Mouse (Mus musculus) retina, postnatal 1 day (tissue): ENCODE measurements around the gene Gm16181.

Experiments used
- DNase-seq: peaks from one replicate; pipeline ENCODE4 v3.0.0-alpha.2; 2012

Gm16181 gene

GRCm38 (mm10) chr17:35251162-35251719 lies 30.6 kb downstream of the Gm16181 start:
- DNase-seq: no peak

DNA sequence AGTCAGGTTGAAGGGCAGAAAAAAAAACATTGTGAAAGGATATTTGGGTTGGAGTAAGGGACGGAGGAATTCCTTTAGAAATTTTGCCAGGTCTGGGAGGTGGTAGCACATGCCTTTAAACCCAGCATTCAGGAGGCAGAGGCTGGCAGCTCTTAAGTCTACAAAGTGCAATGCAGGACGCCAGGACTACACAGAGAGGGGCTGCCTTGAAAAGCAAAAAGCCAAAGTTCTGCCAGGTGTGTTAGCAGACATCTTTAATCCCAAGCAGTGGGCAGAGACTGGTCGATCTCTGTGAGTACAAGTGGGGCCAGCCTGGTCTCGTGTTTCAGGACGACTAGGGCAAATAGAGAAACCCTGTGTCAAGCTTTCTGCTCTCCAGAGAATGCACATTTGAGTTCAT lies 31.3 kb downstream of the Gm16181 start:
- no peak for DNase-seq

DNA sequence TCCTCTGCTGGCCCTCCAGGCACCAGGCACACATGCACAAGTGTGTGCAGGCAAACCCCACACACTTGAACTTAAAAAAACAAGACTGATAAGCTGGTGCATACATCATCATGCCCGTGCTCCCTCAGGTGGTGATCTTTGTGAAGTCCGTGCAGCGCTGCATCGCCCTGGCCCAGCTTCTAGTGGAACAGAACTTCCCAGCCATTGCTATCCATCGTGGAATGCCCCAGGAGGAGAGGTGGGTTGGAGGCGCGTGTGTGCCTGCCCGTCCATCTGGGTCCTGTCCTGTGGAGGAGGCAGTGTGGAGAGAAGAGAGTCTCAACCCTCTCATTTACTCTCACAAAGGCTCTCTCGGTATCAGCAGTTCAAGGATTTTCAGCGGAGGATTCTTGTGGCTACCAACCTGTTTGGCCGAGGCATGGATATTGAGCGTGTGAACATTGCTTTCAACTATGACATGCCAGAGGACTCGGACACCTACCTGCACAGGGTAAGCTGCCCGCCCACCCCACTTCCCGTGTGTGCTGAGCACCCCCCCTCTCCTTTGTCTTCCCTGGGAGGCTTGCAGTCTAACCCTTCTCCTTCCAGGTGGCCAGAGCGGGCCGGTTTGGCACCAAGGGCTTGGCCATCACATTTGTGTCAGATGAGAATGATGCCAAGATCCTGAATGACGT lies 32.1 kb downstream of the Gm16181 start:
- no peak for DNase-seq

DNA sequence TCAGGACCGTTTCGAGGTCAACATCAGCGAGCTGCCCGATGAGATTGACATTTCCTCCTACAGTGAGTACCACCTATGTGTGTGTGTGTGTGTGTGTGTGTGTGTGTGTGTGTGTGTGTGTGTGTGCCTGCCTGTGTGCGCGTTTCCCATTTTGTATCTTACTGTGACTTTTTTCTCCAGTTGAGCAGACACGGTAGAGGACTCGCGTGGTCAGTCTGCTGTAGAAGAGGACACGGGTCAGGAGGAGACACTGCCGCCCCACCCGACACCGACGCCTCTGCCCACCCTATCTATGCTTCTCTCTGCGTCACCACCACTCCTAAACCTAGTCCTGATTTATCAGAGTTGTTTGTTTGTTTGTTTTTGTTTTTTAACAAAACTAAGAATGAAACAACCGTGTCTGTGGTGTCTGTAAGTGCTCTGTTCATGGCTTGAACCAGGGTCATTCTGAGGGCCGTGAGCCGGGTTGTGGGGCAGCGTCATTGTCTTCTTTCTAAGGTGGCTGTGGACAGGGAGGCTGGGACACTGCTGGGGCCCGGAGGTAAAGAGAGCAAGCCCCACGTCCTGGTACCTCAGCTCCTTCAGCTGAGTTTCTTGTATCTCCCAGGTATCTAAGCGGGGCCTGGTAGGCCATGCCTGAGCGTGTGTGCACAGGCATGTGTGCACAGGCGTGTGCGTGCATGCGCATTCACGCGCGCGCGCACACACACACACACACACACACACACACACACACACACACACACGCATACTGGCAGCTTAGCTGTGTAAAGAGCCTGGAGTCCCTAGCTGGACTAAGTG lies 32.9 kb downstream of the Gm16181 start:
- DNase-seq: no peak

- DNase-seq: peak; percentile 67
These were observed 33.8 kb downstream of the Gm16181 start for GRCm38 (mm10) chr17:35254241-35255098.

DNA sequence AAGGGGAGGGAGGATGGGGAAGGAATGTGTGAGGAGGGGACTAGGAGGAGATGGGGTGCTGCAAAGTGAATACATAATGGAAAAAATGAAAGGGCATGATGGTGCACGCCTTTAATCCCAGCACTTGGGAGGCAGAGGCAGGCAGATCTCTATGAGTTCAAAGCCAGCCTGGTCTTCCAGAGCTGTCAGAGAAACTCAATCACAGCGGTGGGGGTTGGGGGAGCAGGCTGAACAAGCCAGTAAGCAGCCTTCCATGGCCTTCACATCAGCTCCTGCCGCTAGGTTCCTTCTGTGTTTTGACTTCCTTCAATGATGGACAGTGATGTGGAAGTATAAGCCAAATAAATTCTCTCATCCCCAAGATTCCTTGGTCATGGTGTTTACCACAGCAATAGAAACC lies 34.7 kb downstream of the Gm16181 start:
- DNase-seq: no peak

- DNase-seq: no peak
These were observed 35.1 kb downstream of the Gm16181 start for GRCm38 (mm10) chr17:35255704-35256103.

DNA sequence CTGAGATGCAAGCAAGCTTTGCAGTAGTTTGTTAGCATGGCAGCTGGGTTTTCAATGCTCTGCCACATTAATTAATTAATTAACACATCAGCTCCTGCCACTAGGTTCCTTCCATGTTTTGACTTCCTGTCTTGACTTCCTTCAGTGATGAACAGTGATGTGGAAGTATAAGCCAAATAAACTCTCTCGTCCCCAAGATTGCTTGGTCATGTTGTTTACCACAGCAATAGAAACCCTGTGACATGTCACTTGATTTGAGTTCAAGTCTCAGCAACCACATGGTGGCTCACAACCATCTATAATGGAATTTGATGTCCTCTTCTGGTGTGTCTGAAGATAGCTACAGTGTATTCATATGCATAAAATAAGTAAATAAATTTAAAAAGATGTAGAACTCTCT lies 36.7 kb downstream of the Gm16181 start:
- DNase-seq: no peak

DNA sequence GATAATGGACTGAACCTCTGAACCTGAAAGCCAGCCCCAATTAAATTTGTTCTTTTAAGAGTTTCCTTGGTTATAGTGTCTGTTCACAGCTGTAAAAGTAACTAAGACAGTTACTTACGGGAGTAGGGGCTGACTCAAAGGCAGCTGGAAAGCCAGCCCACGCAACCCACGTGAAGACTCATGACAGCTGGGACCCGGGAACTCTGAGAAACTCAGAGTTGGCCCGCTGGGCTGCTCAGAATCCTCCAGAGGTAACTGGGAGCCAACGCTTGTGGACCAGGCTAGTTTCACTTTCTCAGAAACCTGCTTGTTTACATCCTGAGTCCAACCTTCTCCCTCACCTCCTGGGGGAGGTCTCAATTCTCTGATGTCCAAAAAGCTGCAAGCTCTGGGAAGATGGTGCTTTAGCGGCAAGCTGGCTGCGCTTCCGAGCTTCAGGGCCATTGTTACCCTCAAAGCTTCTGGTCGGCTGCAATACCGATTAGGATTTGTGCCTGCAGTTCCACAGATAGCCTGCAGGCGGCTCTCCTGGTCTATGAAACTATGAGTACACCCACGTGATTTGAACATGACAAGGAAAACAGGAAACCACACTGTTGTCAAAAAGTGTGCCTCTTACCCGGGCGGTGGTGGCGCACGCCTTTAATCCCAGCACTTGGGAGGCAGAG lies 37.3 kb downstream of the Gm16181 start:
- peak; percentile 94 for DNase-seq

DNA sequence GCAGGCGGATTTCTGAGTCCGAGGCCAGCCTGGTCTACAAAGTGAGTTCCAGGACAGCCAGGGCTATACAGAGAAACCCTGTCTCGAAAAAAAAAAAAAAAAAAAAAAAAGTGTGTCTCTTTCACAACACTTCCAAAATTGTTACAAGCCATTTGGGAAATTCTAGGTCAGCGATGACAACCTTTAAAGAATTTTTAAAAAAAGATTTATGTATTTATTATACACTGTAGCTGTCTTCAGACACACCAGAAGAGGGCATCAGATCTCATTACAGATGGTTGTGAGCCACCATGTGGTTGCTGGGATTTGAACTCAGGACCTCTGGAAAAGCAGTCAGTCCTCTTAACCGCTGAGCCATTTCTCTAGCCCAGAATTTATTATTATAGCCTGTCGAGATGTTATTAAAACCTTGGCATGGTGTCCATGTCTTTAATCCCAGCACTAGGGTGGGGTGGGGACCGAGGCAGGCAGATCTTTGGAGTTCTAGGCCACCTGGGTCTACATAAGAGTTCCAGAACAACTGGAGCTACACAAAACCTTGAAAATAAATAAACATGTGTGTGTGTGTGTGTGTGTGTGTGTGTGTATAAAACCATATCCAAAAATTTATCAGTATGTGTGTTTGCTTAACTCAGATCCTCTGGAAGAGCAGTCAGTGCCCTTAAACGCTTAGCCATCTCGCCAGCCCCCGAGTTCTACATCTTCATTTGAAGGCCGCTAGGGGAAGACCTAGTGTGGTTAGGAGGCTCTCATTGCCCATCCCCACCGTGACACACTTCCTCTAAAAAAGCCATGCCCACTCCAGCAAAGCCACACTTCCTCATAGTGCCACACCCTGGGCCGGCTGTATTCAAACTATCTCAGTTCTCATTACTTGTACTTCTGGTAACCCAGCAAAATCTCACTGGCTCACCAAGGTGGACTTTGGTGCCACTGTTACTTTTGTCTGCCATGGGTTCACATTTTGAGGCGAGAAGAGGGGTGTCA lies 38.2 kb downstream of the Gm16181 start:
- no peak for DNase-seq

GRCm38 (mm10) chr17:35259621-35260020 lies 39.0 kb downstream of the Gm16181 start:
- DNase-seq: no peak

DNA sequence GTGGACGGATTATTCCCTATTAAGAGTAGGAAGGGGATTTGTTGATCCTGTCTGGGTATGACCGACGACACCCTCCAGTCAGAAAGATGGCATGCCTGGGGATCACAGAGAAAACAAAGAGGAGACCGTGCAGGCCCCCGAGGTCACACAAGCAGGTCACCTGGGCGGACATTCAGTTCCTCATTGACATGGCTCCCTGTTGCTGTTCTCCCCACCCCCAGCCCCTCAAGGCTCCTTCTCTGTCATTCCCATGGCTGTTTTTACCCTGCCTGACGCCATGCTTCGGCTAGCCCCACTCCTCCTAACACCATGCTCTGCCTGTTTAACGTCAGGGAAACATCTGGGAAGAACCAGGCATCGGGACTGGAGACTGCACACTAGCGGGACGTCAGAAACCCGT lies 41.0 kb downstream of the Gm16181 start:
- no peak for DNase-seq

DNA sequence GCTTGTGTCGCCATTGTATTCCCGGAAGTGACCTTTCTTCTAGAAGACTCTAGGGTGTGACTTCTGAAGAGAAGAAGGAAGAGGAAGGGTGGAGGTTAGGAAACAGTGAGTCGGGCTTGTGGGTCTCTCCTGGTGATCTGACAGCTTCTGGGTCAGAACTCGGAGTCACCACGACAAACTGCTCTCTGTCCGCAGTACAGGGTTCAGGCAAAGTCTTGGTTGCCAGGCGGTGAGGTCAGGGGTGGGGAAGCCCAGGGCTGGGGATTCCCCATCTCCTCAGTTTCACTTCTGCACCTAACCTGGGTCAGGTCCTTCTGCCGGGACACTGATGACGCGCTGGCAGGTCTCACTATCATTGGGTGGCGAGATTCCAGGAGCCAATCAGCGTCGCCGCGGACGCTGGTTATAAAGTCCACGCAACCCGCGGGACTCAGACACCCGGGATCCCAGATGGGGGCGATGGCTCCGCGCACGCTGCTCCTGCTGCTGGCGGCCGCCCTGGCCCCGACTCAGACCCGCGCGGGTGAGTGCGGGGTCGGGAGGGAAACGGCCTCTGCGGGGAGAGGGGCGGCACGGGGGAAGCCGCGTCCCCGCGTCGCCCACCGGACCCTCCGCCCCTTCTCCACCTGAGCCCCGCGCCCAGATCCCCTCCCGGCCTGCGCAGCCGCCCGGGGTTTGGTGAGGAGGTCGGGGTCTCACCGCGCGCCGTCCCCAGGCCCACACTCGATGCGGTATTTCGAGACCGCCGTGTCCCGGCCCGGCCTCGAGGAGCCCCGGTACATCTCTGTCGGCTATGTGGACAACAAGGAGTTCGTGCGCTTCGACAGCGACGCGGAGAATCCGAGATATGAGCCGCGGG lies 42.3 kb downstream of the Gm16181 start, which contains the start of gene H2-D1:
Gene H2-D1, plus strand, starts transcription at position 67 of the 859 bp plus-strand sequence.
- DNase-seq: peak; percentile 92

DNA sequence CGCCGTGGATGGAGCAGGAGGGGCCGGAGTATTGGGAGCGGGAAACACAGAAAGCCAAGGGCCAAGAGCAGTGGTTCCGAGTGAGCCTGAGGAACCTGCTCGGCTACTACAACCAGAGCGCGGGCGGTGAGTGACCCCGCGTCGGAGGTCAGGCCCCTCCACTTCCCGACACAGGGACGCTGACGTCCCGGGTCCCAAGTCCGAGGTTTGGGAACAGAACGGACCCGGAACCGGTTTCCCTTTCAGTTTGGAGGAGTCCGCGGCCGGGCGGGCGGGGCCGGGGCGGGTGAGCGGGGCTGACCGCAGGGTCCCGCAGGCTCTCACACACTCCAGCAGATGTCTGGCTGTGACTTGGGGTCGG lies 42.9 kb downstream of the Gm16181 start:
- DNase-seq: no peak

DNA sequence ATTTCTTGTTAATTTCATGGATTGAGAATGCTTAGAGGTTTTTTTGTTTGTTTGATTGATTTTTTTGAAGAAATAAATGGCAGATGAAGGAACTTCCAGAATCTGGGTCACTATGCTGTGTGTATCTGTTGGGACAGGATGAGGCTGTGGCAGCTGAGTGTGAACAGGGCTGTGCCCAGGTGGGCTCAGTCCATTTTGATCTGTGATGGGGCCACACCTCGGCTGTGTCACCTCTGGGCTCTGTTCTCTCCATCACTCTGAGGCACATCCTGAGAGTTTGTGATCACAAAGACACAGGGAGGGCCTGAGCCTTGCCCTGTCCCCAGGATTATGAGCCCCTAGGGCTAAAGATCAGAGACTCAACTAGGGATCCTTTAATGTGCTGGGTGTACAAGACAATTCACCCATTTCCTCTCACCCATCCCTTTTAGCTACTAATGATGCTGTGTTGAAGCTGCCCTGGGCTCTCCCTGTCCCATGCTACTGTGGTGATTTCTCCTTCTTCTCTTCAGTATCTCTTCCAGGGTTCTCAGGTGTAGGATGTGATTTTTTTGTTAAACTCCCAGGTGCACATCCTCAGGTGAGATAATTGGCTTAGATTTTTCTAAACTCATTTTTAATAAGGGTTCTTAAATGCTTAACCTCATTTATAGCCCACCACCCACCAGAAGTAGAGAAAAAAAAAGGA lies 46.9 kb downstream of the Gm16181 start:
- no peak for DNase-seq

DNA sequence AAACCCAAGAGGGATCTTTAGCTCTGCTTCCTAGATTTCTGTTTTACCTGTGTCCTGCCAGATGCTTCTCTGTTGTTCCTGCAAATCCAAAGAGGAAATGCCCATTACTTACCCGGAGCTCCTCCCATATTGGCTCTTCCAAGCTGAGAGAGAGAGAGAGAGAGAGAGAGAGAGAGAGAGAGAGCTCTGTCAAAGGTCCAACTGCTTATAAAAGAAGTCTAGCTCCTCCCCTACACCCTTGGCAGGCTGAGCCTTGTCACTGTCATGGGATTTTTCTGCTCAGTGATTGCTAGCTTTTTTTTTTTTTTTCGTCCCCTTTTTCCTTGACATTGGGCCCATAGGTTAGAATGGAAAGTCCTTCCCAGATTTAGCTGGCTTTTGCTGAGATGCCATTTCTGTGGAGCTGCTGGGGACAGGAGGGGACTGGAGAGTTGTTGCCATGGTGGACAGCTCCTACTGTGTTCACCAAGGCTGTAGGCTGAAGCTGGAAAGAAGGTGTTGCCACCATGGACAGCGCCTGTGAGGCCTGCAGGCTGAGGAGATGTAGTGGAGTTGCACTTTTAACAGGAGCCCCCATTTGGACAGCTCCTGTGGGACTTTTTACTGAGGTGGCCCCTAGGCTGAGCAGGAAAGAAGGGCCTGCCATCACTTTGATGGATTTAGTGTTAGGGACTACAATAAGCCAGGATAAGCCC lies 49.2 kb downstream of the Gm16181 start:
- DNase-seq: no peak

DNA sequence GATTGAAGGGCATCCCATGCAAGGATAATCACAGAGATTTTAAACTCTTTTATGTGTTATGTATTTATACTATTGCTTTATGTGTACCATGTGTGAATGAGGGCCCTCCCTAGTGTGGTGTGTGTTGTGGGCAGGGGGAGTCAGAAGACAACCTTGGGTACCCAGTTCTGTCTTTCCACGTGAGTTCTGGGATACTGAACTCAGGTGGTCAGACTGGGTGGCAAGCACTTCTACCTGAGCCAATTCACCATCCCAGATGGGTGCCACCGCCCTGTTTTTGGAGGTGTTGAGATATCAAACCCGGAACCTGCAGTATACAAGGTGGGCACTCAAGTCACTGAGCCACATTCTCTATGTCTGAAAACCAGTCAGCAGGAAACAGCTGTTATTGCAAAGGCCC lies 51.6 kb downstream of the Gm16181 start:
- DNase-seq: no peak
